Mouse (Mus musculus) CH12.LX (cell line): ENCODE data around the gene Pla2r1. TPM values are rescaled to one million over a fixed set of nuclear protein-coding genes. Genes with fewer than 3 reads are reported as not detected.

ENCODE experiments used
- DNase-seq: peaks from one replicate; pipeline ENCODE4 v3.0.0-alpha.2; 2013; ENCODE audit errors: extremely low read depth
- H3K27ac ChIP-seq: 2 replicates; pipeline ENCODE4 v1.5.1; 2012; ENCODE audit warnings: low read depth, mild to moderate bottlenecking, control low read depth, moderate library complexity; ENCODE audit not compliant: insufficient read depth
- H3K27me3 ChIP-seq: replicated peaks from 2 replicates; pipeline ENCODE3; 2012; ENCODE audit warnings: inconsistent platforms
- H3K36me3 ChIP-seq, 2 experiments: replicated peaks in 1 of 2; 2 replicates each; pipeline versions ENCODE3 to v1.6.1; 2012; ENCODE audit warnings: inconsistent platforms in 1 of 2, low read length in 1 of 2, mild to moderate bottlenecking in 1 of 2, mixed read lengths in 1 of 2, moderate library complexity in 1 of 2; ENCODE audit not compliant: control insufficient read depth in 1 of 2, insufficient read depth in 1 of 2
- H3K4me1 ChIP-seq, 2 experiments: 2 replicates each; pipeline ENCODE4 v1.6.1; 2012; ENCODE audit warnings: inconsistent platforms in 1 of 2, moderate library complexity in 1 of 2; ENCODE audit not compliant: insufficient read depth in 2 of 2, control insufficient read depth in 1 of 2
- H3K4me2 ChIP-seq: 2 replicates; pipeline ENCODE4 v1.6.1; 2012; ENCODE audit warnings: low read depth, mild to moderate bottlenecking, control low read depth; ENCODE audit not compliant: poor library complexity, insufficient read depth, severe bottlenecking
- H3K4me3 ChIP-seq, 3 experiments: fragments of 150-350 bp in 1 of 3; sonication (generic) in 1 of 3; replicated peaks in 1 of 3; 2 replicates each; pipeline versions ENCODE3 to v1.5.1; 2011 to 2012; ENCODE audit warnings: low read depth in 2 of 3, low read length in 2 of 3, mild to moderate bottlenecking in 2 of 3, moderate library complexity in 2 of 3, control low read depth in 1 of 3, improper control_type of control experiment in 1 of 3, inconsistent platforms in 1 of 3, mixed read lengths in 1 of 3; ENCODE audit not compliant: poor library complexity in 1 of 3
- H3K79me2 ChIP-seq: replicated peaks from 2 replicates; pipeline ENCODE4 v1.6.1; 2012; ENCODE audit warnings: mild to moderate bottlenecking, moderate library complexity; ENCODE audit not compliant: control insufficient read depth, poor library complexity, insufficient read depth, severe bottlenecking; ENCODE audit errors: extremely low read depth
- H3K9ac ChIP-seq: 2 replicates; pipeline ENCODE4 v1.6.1; 2012; ENCODE audit warnings: low read depth, mild to moderate bottlenecking, control low read depth, moderate library complexity; ENCODE audit not compliant: insufficient read depth
- H3K9me3 ChIP-seq: replicated peaks from 2 replicates; pipeline ENCODE3; 2012; ENCODE audit warnings: low read length, inconsistent platforms, mixed read lengths
- BHLHE40 ChIP-seq: IDR thresholded peaks from 2 replicates; pipeline ENCODE4 v1.6.1; 2011; ENCODE audit warnings: mild to moderate bottlenecking, low read depth, low read length, improper control_type of control experiment
- CHD1 ChIP-seq: IDR thresholded peaks from 2 replicates; pipeline ENCODE4 v1.6.1; 2012; ENCODE audit warnings: low read depth, low read length, improper control_type of control experiment, inconsistent platforms
- CHD2 ChIP-seq: IDR thresholded peaks from 2 replicates; pipeline ENCODE4 v1.6.1; 2011; ENCODE audit warnings: low read length, improper control_type of control experiment
- CTCF ChIP-seq, 2 experiments: IDR thresholded peaks in 1 of 2; conservative IDR thresholded peaks in 1 of 2; 2 replicates each; pipeline ENCODE4 v1.5.1; 2011 to 2012; ENCODE audit warnings: low read depth in 2 of 2, low read length in 2 of 2, improper control_type of control experiment in 1 of 2, inconsistent platforms in 1 of 2, mild to moderate bottlenecking in 1 of 2, moderate library complexity in 1 of 2
- ETS1 ChIP-seq: conservative IDR thresholded peaks from 2 replicates; pipeline ENCODE4 v1.6.1; 2012; ENCODE audit warnings: low read depth, mild to moderate bottlenecking, inconsistent platforms, low read length, improper control_type of control experiment, moderate library complexity
- GABPA ChIP-seq: IDR thresholded peaks from 2 replicates; pipeline ENCODE4 v1.6.1; 2012; ENCODE audit warnings: low read depth, low read length, improper control_type of control experiment, inconsistent platforms; ENCODE audit not compliant: insufficient replicate concordance
- JUN ChIP-seq: IDR thresholded peaks from 2 replicates; pipeline ENCODE4 v1.6.1; 2011; ENCODE audit warnings: low read depth, mild to moderate bottlenecking, low read length, improper control_type of control experiment, moderate library complexity; ENCODE audit not compliant: insufficient read depth
- JUND ChIP-seq: conservative IDR thresholded peaks from 2 replicates; pipeline ENCODE4 v1.6.1; 2011; ENCODE audit warnings: low read depth, low read length, improper control_type of control experiment
- MAFK ChIP-seq: IDR thresholded peaks from 2 replicates; pipeline ENCODE4 v1.6.1; 2011; ENCODE audit warnings: low read length, improper control_type of control experiment; ENCODE audit not compliant: insufficient replicate concordance
- MAX ChIP-seq: IDR thresholded peaks from 2 replicates; pipeline ENCODE4 v1.6.1; 2011; ENCODE audit warnings: low read length, improper control_type of control experiment
- MAZ ChIP-seq: IDR thresholded peaks from 2 replicates; pipeline ENCODE4 v1.6.1; 2012; ENCODE audit warnings: low read depth, mild to moderate bottlenecking, inconsistent platforms, low read length, improper control_type of control experiment, moderate library complexity
- MYC ChIP-seq: IDR thresholded peaks from 2 replicates; pipeline ENCODE4 v1.6.1; 2011; ENCODE audit warnings: low read depth, mild to moderate bottlenecking, improper control_type of control experiment, low read length
- NELFE ChIP-seq: IDR thresholded peaks from 2 replicates; pipeline ENCODE4 v1.6.1; 2011; ENCODE audit warnings: low read depth, low read length, improper control_type of control experiment
- NRF1 ChIP-seq: IDR thresholded peaks from 2 replicates; pipeline ENCODE4 v1.6.1; 2014; ENCODE audit warnings: low read depth, mild to moderate bottlenecking, inconsistent platforms, low read length, improper control_type of control experiment, moderate library complexity
- PAX5 ChIP-seq: IDR thresholded peaks from 2 replicates; pipeline ENCODE4 v1.6.1; 2012; ENCODE audit warnings: low read length, inconsistent platforms, mixed read lengths
- RAD21 ChIP-seq: IDR thresholded peaks from 2 replicates; pipeline ENCODE4 v1.6.1; 2011; ENCODE audit warnings: low read depth, mild to moderate bottlenecking, low read length, improper control_type of control experiment, moderate library complexity
- RCOR1 ChIP-seq: conservative IDR thresholded peaks from 2 replicates; pipeline ENCODE4 v1.6.1; 2012; ENCODE audit warnings: low read depth, mild to moderate bottlenecking, inconsistent platforms, low read length, improper control_type of control experiment
- SIN3A ChIP-seq: IDR thresholded peaks from 2 replicates; pipeline ENCODE4 v1.6.1; 2012; ENCODE audit warnings: low read length, improper control_type of control experiment, inconsistent platforms
- SMC3 ChIP-seq: IDR thresholded peaks from 2 replicates; pipeline ENCODE4 v1.6.1; 2011; ENCODE audit warnings: low read depth, low read length, improper control_type of control experiment
- UBTF ChIP-seq: IDR thresholded peaks from 2 replicates; pipeline ENCODE4 v1.6.1; 2012; ENCODE audit warnings: low read depth, mild to moderate bottlenecking, inconsistent platforms, low read length, improper control_type of control experiment, moderate library complexity
- ZKSCAN1 ChIP-seq: IDR thresholded peaks from 2 replicates; pipeline ENCODE4 v1.6.1; 2012; ENCODE audit warnings: low read depth, inconsistent platforms, low read length, improper control_type of control experiment, borderline replicate concordance
- ZMIZ1 ChIP-seq: IDR thresholded peaks from 2 replicates; pipeline ENCODE4 v1.6.1; 2012; ENCODE audit warnings: low read depth, mild to moderate bottlenecking, inconsistent platforms, low read length, improper control_type of control experiment
- ZNF384 ChIP-seq: IDR thresholded peaks from 2 replicates; pipeline ENCODE4 v1.6.1; 2012; ENCODE audit warnings: low read depth, low read length, improper control_type of control experiment, inconsistent platforms
- dilution Hi-C: fragments of 300-500 bp; cut with MboI; formaldehyde crosslinking; loops from 2 replicates; pipeline ENCODE4 v1.14.3; 2020; ENCODE audit warnings: low sequenced_read_pairs; ENCODE audit not compliant: extremely low pct_unique_long_range_greater_than_20kb, extremely low pct_ligation_motif_present
- in situ Hi-C: fragments of 300-500 bp; cut with MboI; formaldehyde crosslinking; loops from 3 replicates; pipeline ENCODE4 v1.14.3; 2019; ENCODE audit warnings: low sequenced_read_pairs, low pct_ligation_motif_present, low pct_unique_long_range_greater_than_20kb, mixed read lengths
- polyA plus RNA-seq: library from polyadenylated mRNA; unstranded; fragments of >175 nt; gene quantifications from 2 replicates; pipeline ENCODE4 v1.2.1, GENCODE M21; 2012; ENCODE audit warnings: low read depth; ENCODE audit not compliant: insufficient read length
- total RNA-seq, 2 experiments: library from RNA; depleted of rRNA; stranded (reverse); fragments of 300-350 nt in 1 of 2; fragments of >200 nt in 1 of 2; gene quantifications; 2 replicates each; pipeline ENCODE4 v1.2.3; 2012 to 2014

The Pla2r1 gene
- total and polyA plus RNA-seq, 3 experiments = not detected

DNA sequence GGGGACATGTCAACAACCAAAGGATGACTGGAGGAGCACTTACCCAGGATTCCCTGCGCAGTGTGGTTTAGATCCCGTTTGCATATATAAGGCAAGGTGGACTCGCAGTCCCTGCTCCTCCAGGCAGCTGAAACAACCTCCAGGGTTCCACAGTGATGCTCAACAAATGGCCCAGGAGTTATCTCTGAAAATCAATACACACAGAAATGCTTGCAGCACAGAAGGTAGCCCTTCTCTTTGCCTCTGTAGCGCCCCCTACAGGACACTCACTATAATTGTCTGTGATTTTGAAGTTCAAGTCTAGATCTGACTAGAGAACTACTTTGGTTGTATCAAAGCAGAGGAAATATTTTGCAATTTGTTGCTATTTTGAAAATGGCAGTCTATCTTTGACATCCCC, 38.2 kb downstream of the Pla2r1 start:
- Histone ChIP-seq H3K4me1 (0 out of 4 replicates have a peak, but pooled peaks cover 0 to 2% of the 10 kb centered on the region in 2 experiments), H3K36me3 (no peaks in the 10 kb centered on the region), H3K4me3 (no peak overlapping the region), H3K9me3 (no peaks in the 10 kb centered on the region), H3K9ac (no peak overlapping the region), H3K4me2 (no peak overlapping the region), H3K27ac (no peak overlapping the region), H3K79me2 (no peaks in the 10 kb centered on the region), H3K27me3 (no peaks in the 10 kb centered on the region)
- dilution Hi-C loops = no loop called here
- no peak for TF ChIP-seq PAX5
- TF ChIP-seq CHD2 = no peak
- no peak for TF ChIP-seq ZKSCAN1
- no peak for TF ChIP-seq SIN3A
- no peak for TF ChIP-seq MAFK
- TF ChIP-seq MAZ = no peak
- TF ChIP-seq ZMIZ1 = no peak
- TF ChIP-seq CHD1 = no peak
- peak; percentile 24 for TF ChIP-seq RAD21
- TF ChIP-seq NRF1 = no peak
- TF ChIP-seq BHLHE40 = no peak
- no peak for TF ChIP-seq MYC
- peak; percentile 18; the same call in 1 of the 2 replicates for TF ChIP-seq SMC3
- no peak for TF ChIP-seq UBTF
- TF ChIP-seq ZNF384 = no peak
- peak; percentile 56 to 61; a peak in 3 of 4 replicates for TF ChIP-seq CTCF (conservative IDR thresholded peaks at IDR 0.05 in 1 of 2, IDR thresholded peaks at IDR 0.05 in 1 of 2; ENCODE audit: low read depth in 2 of 2, low read length in 2 of 2)
- TF ChIP-seq MAX = no peak
- in situ Hi-C loops = no loop called here
- DNase-seq = peak; percentile 26

DNA sequence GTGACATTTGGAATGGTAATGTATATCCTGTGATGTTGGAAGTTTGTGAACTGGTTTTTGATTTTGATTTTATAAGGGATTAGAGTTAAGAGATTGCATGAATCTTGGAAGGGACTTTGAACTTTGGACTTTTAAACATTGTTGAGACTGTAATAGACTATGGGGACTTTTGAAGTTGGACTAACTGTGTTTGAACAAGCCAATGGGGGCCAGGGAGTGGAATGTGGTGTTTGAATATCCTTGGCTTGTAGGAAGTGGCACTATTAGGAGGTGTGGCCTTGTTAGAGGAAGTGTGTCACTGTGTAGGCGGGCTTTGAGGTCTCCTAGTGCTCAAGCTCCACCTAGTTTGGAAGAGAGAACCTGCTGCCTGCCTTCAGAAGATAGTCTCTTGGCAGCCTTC, 42.4 kb downstream of the Pla2r1 start:
- in situ Hi-C loops = no loop called here
- Histone ChIP-seq H3K4me3 (no peak overlapping the region), H3K79me2 (no peaks in the 10 kb centered on the region), H3K4me1 (no peaks in the 10 kb centered on the region), H3K9me3 (peaks cover 2% of the 10 kb centered on the region), H3K27ac (no peak overlapping the region), H3K9ac (no peak overlapping the region), H3K4me2 (no peak overlapping the region; the same call in 1 of the 2 replicates), H3K36me3 (no peaks in the 10 kb centered on the region), H3K27me3 (no peaks in the 10 kb centered on the region)
- no peak for TF ChIP-seq JUND
- no peak for TF ChIP-seq NRF1
- TF ChIP-seq ETS1 = no peak
- no peak for TF ChIP-seq CTCF (conservative IDR thresholded peaks at IDR 0.05 in 1 of 2, IDR thresholded peaks at IDR 0.05 in 1 of 2; ENCODE audit: low read depth in 2 of 2, low read length in 2 of 2)
- TF ChIP-seq GABPA = no peak
- TF ChIP-seq MAX = no peak
- TF ChIP-seq NELFE = no peak
- no peak for TF ChIP-seq JUN
- TF ChIP-seq RCOR1 = no peak
- DNase-seq = no peak
- dilution Hi-C loops = no loop called here
